Mouse (Mus musculus) left cerebral cortex, adult 2 months (tissue): ENCODE data around the gene Hoxa6. TPM values are rescaled to one million over a fixed set of nuclear protein-coding genes. Genes with fewer than 3 reads are reported as not detected.

Experiments used
- DNase-seq, 2 experiments: peaks; one replicate each; pipeline ENCODE4 v3.0.0; 2021 to 2022; ENCODE audit warnings: low spot score in 2 of 2, mixed read lengths in 1 of 2; ENCODE audit errors: extremely low spot score in 1 of 2
- H3K27ac ChIP-seq: fragments of 200-600 bp; 2 replicates; pipeline ENCODE4 v1.8.1; 2022
- H3K4me3 ChIP-seq: fragments of 200-600 bp; 2 replicates; pipeline ENCODE4 v1.8.1; 2022
- CTCF ChIP-seq: fragments of 200-600 bp; IDR thresholded peaks from 2 replicates; pipeline ENCODE4 v1.8.1; 2022; ENCODE audit warnings: antibody characterized with exemption, mild to moderate bottlenecking, moderate library complexity
- intact Hi-C: fragments of 180-260 bp; cut with DNase I; formaldehyde crosslinking; loops from one replicate; pipeline ENCODE4 v1.15.1; 2025
- total RNA-seq, 2 experiments: library from RNA; stranded (reverse); gene quantifications; 2 replicates each; pipeline ENCODE4 v1.2.3; 2021

Hoxa6 gene
- total RNA-seq, 2 experiments from 2014 or later = not detected

DNA sequence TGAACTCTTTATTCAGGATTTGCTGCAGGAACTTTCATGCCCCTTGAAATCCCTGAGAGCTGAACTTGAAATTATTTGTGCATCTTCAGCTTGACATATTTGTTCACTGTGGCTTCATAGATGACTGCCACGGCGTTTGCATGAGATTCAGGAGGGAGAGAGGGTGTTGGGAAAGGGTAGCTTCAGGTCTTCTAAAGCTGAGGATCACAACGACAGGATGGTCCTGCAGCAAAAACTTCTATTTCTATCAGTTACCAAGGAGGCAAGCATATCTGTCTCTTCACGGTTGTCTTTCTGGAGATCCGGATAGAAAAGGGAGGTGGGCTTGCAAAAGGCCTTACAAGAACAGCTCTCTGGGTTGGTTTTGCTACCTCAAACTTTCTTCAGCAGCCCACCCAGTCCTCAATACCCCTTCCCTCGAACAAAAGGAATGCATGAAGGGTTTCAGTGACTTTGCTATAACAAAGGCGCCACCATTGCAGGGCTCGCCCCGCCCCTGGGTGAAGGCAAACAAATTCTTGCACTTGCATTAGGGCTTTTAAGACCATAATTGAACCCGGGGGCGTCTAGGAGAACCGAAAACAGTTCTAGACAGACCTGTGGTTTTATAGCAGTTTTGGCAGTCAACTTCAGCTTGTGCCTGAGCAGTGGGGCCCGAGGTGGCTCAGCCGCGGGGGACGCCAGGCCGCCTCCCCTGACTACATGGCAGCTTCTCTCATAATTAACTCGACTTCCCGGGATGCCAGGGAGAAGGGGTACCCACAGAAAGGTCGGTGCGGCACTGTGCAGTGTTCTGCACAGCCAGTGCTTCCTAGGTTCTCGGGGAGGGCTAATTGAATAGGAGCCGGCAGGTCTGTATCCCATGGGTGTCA, 39.5 kb upstream of the Hoxa6 start:
- DNase-seq = no peak
- Histone ChIP-seq H3K27ac (no peak overlapping the region), H3K4me3 (no peak overlapping the region)
- intact Hi-C loops = no loop called here
- TF ChIP-seq CTCF = no peak

DNA sequence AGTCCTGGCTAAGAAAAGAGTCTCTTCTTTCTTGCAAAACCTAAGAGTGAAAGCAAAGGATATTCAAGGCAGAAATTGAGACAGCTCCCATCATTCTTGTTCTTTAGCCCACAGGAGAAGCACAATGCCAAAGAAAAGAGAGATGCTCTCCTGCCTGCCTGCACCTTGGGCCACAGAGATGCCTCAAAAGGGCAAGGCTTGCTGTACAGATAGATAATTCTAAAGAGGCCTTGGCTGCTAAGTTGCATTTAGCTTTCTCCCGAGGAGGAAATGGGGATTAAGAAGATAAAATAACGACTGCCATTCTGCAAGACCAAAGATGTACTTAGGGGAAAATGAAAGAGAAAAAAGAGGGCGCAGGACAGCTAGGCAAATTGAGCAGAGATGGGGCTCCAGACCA, 38.4 kb upstream of the Hoxa6 start:
- no peak for DNase-seq
- intact Hi-C loops = no loop called here
- Histone ChIP-seq H3K4me3 (no peak overlapping the region), H3K27ac (no peak overlapping the region)
- no peak for TF ChIP-seq CTCF

DNA sequence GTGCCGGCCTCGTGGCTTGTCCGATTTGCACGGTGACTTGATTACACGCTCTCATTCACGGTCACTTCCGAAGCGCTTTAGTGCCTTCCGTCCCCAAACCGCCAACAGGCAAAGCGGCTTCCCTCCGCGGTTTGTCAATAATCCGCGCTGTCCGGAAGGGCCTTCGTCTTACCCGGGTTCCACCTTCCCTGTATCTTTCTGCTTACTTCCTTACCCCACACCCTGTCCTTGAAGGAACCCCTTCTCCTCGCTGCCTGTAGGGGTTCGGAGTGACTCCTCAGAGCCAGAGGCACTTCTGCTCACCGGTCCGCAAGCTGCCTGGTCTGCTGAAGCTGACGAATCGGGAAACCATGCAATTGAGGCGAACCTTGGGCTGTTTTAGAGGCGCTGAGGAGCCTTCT, 37.9 kb upstream of the Hoxa6 start:
- DNase-seq = no peak
- TF ChIP-seq CTCF = no peak
- intact Hi-C loops = no loop called here
- no peak overlapping the region for H3K4me3 ChIP-seq
- H3K27ac ChIP-seq = no peak overlapping the region

DNA sequence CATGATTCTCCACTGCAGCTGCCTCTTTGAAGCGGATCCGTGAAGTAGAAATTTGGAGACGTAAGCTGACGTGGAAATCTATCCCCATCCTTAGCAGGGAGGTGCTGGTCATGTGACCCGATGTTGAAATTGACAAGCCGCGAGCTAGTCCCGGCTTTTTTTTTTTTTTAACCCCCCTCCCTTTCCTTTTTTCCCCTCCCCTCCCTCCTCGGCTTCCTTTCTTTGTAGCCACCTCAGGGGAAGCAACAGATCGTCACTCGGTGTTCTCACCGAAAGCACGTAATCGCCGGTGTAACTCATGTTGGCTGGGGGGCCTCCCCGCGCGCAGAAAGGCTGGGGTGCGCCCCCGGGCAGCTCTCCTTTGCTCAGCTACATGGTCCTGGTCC, 37.2 kb upstream of the Hoxa6 start, which contains the start of gene Hoxa11:
TSS of gene Hoxa11 (minus strand) at position 54 of the 386 bp plus-strand sequence.
- intact Hi-C loops = no loop called here
- Histone ChIP-seq H3K27ac (no peak within 1 kb of the TSS), H3K4me3 (no peak within 1 kb of the TSS)
- TF ChIP-seq CTCF = no peak
- DNase-seq = no peak

DNA sequence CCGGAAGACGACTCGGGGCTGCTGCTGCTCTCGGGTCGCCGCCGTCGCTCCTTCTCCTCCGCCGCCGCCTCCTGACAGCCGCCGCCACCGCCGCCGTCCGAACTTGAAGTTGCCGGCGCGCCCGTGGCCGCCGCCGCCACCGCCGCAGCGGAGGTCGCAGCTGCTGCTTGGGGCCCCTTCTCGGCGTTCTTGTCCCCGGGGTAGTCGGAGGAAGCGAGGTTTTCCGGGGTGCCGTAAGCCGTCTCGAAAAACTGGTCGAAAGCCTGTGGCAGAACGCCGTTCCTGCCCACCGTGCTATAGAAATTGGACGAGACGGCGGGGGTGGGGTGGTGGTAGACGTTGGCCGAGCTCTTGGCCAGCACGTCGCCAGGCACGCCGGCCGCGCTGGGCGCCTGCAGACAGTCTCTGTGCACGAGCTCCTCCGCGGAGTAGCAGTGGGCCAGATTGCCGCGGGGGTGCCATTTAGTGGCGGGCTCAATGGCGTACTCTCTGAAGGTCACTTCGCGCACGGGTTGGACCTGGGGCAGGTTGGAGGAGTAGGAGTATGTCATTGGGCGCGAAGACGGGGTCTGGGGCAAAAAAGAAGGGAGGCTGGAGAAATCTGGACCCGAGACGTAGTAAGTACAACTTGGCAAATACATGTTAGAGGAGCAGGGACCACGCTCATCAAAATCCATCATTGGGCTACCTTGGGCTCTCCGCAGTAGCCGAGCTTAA, 36.7 kb upstream of the Hoxa6 start:
- Histone ChIP-seq H3K4me3 (no peak overlapping the region), H3K27ac (no peak overlapping the region)
- intact Hi-C loops = no loop called here
- no peak for DNase-seq
- no peak for TF ChIP-seq CTCF

DNA sequence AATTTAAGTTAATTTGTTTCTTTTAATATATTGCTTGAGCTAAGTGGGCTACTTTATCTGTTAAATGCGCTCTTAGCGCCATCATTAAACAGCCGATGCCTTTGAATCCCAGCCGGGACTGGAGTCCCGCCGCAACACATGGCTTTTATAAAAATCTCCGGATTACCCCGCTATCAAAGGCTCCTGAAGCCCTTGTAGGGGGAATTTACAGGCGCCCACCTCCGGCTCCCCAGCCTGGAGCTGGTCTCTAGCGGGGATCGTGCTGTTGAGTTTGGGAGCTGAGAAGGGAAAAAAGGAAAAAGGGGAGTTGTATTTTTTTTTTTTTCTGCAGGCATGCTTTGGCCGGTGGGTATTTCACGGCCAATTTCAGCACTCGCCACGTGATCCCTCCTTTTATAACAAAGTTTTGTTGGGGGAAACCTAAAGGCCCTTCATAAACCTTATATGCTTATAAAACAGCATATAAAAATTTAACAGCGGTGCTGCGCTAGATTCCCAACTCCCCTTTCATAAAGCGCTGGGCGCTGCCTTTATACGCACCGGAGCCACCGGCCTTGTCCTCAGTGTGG, 36.0 kb upstream of the Hoxa6 start:
- intact Hi-C loops = no loop called here
- TF ChIP-seq CTCF = no peak
- no peak for DNase-seq
- no peak overlapping the region for H3K27ac ChIP-seq
- H3K4me3 ChIP-seq = no peak overlapping the region

DNA sequence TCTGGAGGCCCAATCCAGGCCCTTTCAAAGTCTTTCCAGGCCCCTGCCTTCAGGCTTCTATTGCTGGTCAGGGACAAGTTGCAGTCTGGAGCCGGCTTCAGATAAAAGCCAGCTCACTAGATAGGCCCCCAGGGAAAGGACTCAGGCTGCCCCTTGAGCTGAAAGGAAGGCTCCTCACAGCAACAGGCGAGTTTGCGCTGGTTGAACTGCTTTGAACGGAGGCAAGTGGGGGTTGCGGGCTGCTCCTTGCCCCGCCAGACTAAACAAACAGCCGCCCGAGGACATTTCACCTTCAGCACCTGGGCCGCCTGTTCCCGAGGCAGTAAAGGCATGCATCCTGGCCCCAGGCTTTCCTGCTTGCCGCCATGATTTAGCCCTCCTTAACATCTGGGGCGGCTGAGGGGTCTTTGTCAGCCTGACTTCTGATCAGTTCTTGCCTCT, 35.2 kb upstream of the Hoxa6 start:
- intact Hi-C loops = no loop called here
- DNase-seq = no peak
- Histone ChIP-seq H3K27ac (no peak overlapping the region), H3K4me3 (no peak overlapping the region)
- no peak for TF ChIP-seq CTCF

DNA sequence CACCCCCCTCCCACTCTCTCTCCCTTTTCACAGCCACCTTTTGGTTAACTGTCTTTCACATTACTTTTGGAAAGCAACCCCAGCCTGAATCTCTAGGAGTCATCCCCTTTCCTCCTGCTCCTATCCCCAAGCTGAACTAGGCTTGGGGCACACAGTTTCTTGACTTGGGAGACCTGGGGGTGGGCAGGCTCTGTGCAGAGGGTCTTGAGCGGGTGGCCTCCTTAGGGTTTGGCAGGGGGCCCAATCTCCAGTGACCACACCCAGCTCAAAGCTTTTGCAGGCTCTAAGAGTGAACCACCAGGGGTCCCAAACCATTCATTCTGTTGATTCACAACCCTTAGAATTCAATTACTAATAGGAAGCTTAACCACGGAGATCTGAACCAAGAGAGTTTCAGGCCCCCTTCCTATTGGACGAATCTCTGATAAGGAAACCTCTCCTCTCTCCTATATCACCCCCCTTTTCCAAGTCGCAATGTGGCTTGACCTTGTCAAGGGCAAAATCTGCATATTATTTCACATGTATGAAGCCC, 34.3 kb upstream of the Hoxa6 start:
- intact Hi-C loops = no loop called here
- no peak for DNase-seq
- H3K27ac ChIP-seq = no peak overlapping the region
- H3K4me3 ChIP-seq = no peak overlapping the region
- TF ChIP-seq CTCF = no peak

DNA sequence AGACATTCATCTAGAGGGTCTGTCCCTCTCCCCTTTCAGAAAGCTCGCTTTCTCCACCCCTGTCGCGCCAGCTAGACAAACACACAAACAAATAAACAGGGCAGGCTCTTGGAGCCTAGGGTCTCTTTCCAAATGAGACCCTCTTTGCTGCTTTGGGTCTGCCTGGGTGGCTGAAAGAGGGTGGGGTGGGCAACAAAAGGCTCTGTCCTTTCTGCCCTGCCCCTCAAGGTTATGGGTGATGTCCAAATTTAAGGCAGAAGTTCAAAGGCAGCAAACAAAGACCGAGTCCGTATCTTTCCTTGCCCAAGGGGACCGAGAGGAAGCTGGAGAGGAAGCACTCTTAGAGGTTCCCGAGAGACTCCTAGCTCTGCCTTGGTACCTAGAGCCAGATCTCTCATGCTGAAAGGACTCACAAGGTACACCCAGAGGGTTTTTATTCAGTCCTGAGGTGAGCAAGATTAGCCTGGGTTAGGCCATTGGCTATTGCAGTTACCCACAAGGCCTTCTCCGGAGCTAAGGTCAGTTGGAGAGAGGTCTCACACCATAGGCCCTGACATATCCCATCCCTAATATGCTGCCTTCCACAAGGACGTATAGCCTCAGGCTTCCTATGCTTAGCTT, 32.6 kb upstream of the Hoxa6 start:
- no peak overlapping the region for H3K27ac ChIP-seq
- intact Hi-C loops = no loop called here
- no peak for DNase-seq
- H3K4me3 ChIP-seq = no peak overlapping the region
- TF ChIP-seq CTCF = no peak

DNA sequence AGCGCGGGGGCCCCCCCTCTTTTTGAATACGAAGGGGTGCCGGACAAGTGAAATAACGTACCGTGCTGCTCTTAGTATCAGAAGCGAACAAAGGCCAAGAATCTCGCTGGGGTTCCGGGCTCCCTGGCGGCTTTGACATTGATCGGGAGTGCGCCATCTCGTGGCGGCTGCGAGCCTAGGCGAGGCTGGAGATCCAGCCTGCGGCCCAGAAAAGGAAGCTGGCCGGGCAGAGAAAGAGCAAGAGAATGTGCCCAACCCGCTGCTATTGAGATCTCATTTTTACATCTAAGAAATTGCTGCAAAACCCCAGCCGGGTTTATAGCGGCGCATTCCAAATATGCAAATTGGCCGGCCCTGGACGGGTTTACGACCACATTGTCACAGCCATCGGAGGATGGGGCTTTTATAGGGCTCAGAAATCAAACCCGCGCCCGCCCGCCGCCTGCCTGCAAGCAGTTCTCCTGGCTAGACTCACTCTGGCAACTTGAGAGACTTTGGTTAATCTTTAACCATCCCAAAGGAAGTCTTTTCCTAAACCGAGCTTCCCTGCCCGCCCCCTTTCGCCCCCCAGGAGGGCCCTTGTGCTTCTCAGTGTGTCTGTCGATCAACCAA, 32.0 kb upstream of the Hoxa6 start, which contains the start of gene Hoxa10:
TSS of gene Hoxa10 (minus strand) at position 466 of the 612 bp plus-strand sequence.
- intact Hi-C loops = no loop called here
- peak; percentile 59 for TF ChIP-seq CTCF
- Histone ChIP-seq H3K27ac (no peak within 1 kb of the TSS), H3K4me3 (no peak within 1 kb of the TSS)
- DNase-seq = no peak
